Mouse (Mus musculus): Measurements from ENCODE around the gene Fbxo44. TPM values are rescaled to one million over a fixed set of nuclear protein-coding genes. Genes with fewer than 3 reads are reported as not detected.
"Not testable (repeated sequence)": the region's sequence is repeated elsewhere in the genome, so short reads cannot be mapped to it uniquely, and the experiment has no call there.

Gene Fbxo44
- total RNA-seq, 2 experiments from 2014 or later, result 13.9 to 15.0 TPM

DNA sequence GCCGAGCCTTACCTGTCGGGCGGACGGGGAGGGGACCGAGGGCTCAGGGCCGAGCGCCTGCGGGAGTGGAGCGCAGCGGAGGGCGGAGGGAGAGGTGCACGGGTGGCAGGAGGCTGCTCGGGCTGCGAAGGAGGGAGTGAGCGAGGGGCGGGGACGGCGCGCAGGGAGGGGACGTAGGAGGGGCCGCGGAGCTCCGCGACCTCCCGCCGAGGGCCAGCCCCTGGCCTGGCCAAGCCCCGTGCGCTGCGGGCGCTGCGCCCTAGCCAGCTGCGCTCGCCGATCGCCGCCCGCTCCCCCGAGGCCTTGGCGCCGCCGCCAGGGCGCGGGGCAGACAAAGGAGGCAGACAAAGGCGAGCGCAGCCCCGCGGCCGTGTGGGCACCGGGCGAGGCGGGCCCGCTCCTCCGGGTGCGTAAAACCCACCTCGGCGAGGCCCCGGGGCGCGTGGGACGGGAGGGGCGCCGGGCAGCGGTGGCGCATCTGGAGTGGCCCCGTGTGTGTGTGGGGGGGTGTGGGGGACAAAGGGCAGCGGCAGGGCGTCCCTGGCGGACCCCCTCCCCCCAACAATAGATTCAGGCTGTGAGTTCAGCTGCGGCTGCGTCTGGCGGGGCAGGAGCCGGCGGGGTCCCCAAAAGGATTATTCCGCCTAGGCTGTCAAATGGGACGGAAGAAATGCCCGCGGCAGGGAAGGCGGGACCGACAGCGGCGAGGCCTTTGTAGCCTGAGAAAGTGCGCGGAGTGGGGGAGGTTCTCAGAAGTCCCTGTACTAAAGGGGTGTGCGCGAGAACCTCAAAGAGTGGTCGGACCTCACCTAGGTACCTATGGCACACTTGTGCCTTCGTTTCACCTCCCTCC lies 29.5 kb downstream of the Fbxo44 start, which contains the start of gene Draxin:
Draxin (minus strand) TSS at position 138 of the 853 bp plus-strand sequence.
- no peak for DNase-seq (ENCODE audit: low spot score in 2 of 2)

DNA sequence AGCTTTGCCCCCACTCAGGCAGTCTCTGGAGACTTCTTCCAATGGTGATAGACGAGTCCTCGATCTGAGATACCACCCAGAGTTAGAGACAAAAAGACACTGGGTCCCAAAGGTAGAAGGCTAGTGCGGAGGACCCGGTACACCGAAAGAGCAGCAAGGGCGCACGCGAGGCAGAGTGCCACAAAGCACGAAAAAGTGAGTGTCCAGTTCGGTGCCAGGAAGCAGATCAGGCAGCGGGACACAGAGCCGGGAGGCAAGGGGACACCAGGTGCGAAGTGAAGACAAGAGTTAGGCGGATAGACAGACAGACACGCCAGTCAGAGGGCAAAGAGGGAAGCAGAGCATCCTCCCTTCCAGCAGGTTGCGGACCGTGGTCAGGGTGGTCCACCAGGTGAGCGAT lies 30.1 kb downstream of the Fbxo44 start, which contains the start of gene Mad2l2:
Mad2l2 (plus strand) TSS at position 252 of the 400 bp plus-strand sequence.
- DNase-seq (ENCODE audit: low spot score in 2 of 2), result no peak

DNA sequence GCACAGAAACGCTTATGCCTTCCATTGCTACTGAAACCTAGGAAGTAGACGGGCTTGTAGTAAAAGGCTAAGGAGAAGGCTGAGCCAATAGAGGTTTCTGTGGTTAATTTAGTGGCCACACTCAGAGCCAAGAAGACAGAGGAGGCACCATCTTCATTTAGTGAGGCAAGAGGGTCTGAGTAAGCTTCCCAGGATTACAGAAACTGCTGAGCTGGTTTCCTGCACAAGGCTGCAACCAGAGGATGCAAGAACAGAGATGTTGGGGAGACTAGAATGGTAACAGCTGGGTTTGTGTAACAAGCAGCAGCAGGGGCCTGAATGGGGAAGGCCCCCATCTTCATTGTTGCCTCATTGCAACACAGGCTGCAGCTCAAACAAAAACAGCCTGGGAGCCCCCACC lies 31.6 kb downstream of the Fbxo44 start:
- no peak for DNase-seq (ENCODE audit: low spot score in 2 of 2)

DNA sequence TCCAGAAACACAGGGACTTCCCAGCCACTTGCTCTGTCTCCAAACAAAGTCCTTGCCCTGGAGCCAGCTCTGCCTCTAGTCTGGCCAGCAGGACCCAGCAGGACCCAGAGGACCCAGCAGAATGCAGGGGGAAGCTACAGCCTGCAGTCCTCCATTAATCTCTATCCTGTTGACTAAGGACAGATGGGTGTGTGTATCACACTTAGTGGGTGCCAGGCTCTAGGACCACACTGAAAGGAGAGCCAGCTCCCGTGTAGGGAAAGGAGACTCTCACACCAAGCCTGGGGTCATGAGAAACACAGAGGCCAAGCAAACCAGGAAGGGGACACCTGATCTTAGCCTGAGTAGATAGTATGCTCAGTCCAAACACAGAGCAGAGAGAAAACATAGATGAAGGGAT lies 32.0 kb downstream of the Fbxo44 start:
- no peak for DNase-seq (ENCODE audit: low spot score in 2 of 2)

DNA sequence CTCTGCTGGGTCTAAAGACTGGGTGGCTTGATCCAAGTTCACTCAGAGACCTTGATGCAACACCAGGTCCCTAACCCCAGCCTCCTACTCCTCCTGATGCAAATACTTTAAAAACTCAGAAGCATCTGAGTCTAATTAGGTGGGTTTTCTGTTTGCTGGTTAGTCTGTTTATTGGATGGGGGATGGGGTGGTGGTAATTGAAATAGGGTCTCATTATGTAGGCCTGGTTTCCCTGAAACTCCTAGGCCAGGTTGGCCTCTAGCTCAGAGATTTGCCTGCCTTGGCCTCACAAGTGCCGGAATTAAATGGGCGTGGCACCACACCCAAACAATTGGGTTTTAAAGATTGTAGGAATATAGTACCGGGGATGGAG lies 37.6 kb downstream of the Fbxo44 start:
- no peak for DNase-seq (ENCODE audit: low spot score in 2 of 2)

DNA sequence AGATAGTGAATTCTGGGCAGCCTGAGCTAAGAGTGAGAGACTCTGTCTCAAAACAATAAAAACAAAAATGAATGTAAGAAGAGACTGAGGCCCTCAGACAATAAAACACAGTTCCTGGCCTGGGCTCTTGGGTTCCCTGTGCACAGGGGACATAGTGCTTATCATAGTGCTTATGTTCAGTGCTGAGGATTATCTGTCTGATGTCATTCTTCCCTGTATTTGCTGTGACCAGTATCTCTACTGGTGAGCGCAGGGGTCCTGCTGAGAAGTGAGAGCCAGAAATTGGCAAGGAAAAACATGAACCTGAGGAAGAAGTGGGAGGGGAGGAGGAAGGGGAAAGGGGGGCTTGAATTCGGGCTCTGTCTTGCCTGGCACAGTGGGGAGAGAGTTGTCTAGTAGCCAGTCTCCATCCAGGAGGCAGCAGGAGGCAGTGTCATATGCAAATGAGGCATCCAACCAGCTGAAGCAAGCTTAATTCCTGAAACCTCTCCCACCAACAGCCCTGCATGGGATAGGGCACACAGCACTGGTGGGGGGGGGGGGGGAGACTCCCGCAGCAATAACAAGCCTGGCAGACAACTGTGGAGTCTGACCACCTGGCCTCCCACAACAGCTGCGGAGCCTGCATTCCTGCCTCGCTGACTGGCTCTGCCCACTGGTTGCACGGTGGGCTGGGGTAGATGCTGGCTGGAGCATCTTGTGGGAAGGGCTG lies 38.1 kb downstream of the Fbxo44 start:
- no peak for DNase-seq (ENCODE audit: low spot score in 2 of 2)

DNA sequence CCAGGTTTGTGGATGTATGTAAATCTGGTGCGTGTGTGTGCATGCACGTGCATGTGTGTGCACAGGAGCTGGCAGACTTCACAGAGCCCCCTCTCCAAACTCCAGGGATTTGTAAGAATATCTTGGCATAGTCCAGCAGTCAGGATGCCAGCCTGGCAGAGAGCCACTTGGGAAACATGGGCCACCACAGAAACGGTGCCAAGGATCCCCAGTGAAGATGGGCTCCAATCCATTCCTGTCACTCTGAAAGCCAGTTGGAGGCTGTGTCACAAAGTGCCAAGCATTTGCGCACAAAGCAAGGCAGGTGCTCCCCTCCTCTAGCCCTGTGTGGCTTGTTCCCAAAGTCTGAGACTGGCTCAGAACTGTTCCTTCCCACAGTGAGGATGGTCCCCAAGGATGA lies 38.9 kb downstream of the Fbxo44 start:
- no peak for DNase-seq (ENCODE audit: low spot score in 2 of 2)

DNA sequence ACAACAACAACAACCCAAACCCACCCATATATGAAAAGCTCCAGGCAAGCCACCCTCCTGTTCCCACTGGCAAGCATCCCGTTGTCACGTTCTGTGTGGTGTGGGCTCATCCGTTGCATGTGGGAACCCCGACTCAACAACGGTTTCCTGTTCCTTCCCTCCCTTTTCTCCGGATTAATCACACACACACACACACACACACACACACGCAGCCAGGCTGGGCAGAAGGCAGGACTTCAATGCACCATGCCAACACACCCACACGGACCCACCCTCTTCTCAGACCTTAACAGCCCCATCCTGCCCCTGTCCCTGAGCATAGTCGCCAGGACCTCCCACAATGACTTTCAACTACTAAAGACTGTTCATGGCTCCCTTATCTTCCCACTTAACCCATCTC lies 39.7 kb downstream of the Fbxo44 start:
- no peak for DNase-seq (ENCODE audit: low spot score in 2 of 2)

DNA sequence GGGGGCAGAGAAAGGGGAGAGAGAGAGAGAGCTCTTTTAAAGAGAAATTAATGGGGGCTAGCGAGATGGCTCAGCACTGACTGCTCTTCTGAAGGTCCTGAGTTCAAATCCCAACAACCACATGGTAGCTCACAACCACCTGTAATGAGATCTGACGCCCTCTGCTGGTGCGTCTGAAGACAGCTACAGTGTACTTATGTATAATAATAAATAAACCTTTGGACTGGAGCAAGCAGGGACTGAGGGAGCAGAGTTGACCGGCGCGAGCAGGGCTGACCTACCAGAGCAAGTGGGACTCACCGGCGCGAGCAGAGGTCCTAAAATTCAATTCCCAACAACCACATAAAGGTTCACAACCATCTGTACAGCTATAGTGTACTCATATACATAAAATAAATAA lies 40.7 kb downstream of the Fbxo44 start:
- not testable (repeated sequence) for DNase-seq (ENCODE audit: low spot score in 2 of 2)

DNA sequence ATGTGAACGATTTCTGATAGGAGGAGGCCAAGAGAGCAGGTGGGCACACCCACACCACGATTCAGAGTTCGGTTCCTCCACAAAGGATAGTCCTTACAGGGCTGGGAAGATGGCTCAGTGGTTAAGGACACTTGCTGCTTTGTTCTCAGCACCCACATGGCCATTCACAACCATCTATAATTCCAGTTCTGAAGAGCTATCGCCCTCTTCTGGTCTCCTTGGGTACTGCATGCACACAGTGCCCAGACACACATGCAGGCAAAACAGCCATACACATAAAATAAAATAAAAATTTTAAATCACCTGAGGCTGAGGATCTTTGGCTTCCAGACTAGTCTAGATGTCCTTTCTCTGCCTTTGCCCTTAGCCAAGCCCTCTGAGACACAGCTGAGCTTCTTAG lies 42.9 kb downstream of the Fbxo44 start:
- DNase-seq (ENCODE audit: low spot score in 2 of 2), result no peak

DNA sequence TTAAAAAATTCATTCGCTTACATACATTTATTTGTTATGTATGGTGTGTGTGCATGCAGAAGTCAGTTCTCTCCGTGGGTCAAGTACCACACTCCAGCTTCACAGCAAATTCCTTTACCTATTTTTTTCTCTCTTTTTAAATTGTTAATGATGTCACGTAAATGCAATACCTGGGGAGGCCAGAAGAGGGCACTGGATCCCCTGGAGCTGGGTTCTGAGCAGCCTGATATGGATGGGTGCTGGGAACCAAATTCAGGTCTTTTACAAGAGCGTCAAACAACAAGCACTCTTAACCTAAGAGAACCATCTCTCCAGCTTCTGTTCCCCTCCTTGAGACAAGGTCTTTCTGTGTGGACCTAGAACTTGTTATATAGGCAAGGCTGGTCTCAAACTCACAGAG lies 43.6 kb downstream of the Fbxo44 start:
- no peak for DNase-seq (ENCODE audit: low spot score in 2 of 2)

DNA sequence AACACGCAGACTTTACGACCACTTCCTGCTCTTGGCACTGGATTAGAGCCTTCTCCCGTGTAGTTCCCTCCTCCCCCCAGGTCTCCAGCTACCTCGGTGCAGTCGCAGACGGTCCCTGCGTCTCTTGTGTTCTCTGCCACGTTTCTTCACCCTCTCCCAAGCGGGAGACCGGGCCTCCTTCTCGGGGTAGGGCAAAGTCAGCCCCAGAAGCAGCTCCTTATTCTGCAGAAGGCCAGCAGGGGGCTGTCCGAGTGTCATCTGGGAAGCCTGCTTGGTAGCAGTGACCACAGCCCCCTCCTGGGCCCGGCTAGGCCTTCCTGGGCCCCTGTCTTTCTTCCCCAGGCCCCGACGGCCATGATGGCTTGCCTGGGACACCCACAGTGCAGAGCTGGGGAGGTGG lies 44.8 kb downstream of the Fbxo44 start:
- no peak for DNase-seq (ENCODE audit: low spot score in 2 of 2)

DNA sequence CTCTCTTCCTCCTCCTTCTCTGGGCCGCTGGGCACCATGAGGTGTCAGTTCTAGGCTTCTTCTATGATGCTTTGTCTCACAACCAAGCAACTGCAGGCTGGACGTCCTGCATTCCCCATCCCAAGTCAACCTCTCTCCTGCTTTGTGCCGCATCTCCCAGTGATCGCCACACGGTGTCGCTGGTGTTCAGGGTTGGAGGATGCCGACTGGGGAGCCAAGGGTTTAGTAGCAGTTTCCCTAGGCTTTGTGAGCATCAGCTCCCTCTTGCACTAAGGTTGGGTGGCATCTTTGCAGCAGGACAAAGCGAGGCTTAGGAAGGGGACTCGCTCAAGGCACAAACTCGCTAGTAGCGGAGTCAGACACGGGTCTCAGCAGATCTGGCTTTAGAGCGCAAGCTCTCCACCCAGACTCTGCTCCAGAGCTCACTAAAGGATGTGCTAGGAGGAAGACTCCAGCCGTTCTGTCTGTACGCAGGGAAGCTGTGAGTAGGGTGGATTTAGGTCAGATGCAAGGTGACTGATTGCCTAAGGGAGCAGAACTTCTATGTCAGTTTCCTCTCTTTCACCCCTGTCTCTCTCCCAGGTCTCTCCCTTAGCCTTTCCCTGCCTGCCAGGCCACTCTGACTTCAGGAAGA lies 45.4 kb downstream of the Fbxo44 start:
- peak; percentile 66 to 74 for DNase-seq (ENCODE audit: low spot score in 2 of 2)

DNA sequence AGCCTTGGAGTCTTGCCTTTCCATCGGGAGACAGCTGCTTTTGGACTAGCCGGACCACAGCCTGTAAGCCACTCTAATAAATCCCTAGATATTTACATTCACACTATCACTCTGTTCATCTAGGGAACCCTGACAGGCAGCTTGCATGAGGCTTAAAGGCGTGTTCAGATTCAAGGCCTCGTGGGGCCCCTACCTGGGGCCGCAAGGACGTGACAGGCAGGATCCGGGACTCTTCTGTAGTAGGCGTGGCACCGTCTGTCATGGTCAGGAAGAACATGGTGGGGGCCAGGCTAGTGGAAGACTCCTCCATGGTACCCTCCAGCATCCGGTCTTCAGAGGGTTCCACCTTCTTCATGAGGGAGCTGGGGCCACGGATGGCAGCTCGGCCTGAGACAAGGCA lies 47.8 kb downstream of the Fbxo44 start:
- DNase-seq (ENCODE audit: low spot score in 2 of 2), result no peak

DNA sequence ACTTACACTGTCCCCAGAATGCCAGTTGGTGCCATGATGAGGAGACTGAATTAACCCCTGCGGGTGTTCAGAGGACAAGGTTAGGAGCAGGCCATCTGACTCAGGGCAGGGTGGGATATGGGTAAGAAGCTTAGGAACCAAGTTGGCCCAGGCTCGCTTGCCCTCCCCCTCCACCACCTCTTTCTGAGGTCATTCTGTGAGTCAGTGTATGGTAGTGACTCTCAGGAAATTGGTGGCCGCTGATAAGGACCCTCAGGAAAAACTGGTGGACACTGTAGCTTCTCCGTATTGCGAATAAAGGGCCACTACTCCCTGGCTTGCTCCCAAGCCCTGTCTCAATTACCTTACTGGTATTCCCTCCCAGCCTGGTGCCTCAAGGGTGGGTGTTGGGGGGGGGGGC lies 51.1 kb downstream of the Fbxo44 start:
- no peak for DNase-seq (ENCODE audit: low spot score in 2 of 2)

DNA sequence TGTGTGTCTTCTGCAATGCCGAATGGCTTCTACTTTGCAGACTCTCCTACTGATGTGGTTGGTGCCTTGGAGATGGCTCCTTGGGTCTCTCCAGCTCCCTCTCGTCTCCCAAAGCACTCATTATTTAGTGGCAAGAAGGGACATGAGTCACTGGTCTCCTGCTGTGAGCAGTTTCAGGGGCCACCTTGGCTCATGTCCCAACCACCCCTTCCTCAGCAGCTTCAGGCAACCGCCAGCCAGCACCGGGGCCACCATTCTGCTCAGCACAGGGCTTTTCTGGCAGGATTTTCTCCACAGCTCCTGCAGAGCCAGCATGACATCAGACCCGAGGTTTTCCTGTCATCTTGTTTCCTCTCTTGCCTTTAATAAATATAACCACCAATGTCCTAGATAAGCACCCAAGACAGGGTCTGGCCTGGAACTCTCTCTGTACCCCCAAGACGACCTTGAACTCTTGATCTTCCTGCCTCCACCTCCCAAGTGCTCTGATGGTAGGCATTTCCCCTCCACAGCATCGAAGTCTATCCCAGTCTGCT lies 51.6 kb downstream of the Fbxo44 start:
- no peak for DNase-seq (ENCODE audit: low spot score in 2 of 2)

DNA sequence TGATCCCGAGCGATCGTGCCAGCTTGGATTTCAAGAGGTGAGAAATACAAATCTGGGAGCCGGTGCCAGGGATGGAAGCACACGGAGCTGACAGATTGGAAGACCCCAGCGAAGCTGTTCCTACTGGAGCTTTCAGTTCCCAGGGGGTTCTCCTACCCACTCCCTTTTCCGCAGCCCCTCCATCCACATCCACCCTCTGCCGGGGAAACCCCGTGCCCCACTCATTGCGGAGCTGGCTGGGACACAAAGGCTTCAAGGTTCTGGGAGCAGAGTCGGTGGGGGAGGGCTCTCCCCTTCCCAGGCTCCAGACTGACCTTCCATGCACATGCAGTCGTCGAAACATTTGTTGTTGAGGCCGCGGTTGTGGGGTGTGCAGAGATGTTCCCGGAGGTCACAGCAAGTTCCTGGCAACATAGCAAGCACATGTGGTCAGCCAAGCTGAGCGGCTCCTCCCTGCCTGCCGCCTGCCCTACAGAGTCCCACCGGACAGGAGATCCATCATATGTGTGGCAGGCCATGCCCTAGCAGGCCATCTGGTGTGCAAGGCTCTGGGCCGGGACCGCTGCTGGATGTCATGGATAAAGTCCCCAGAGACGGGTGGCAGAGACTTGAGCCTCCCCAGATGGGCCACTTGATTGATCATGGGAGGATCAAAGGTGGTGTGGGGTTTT lies 52.5 kb downstream of the Fbxo44 start:
- no peak for DNase-seq (ENCODE audit: low spot score in 2 of 2)

DNA sequence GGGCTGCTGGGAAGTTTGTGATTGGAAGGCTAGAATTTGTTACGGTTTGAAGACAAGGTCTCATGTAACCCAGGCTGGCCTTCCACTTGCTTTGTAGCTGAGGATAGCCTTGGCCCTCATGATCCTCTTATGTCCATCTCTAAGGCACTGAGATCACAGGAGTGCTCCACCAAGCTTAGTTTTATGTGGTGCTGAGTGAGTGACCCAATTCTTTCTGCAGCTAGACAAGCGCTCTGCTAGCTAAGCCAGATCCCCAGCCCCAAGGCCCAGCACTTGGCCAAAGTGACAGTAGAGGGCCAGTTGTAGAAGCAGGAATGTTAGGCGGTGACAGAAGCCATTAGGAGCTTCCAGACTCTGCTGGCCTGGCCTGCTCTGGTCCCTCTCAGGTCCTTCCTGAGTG lies 56.1 kb downstream of the Fbxo44 start:
- DNase-seq (ENCODE audit: low spot score in 2 of 2), result no peak

Data from adrenal gland, postnatal 4 days (tissue).